Mouse (Mus musculus): ENCODE data around the gene Ap1s1. TPM values are rescaled to one million over a fixed set of nuclear protein-coding genes. Genes with fewer than 3 reads are reported as not detected.
A peak's percentile ranks its signal among the peaks of the same experiment; 100 is the strongest.

The Ap1s1 gene
- 29.0 and 32.0 TPM in 2 replicates for polyA plus RNA-seq (2012; rRNA removed)

- peak within 1 kb of the TSS; percentile 83 for H3K4me3 ChIP-seq (replicated peaks; ENCODE audit: extremely low read depth, low read depth, low read length)
- peak; percentile 42; the same call in 1 of the 2 replicates for TF ChIP-seq POLR2A (IDR thresholded peaks at IDR 0.05; ENCODE audit: borderline replicate concordance, extremely low read depth, low read depth, low read length)
- TF ChIP-seq CTCF (IDR thresholded peaks at IDR 0.05; ENCODE audit: insufficient read depth, low read length), result no peak
- H3K4me1 ChIP-seq (ENCODE audit: control insufficient read depth, insufficient read depth, low read length), result peaks cover 5% of the 10 kb centered on the region; the same call in 1 of the 2 replicates
- under 1% methylated on average over 48 of the region's 48 CpGs for WGBS
- DNase-seq, result peak; percentile 94
These were observed at the start of gene Ap1s1 for GRCm38 (mm10) chr5:137045402-137046323. Ap1s1 (minus strand) TSS chr5:137046135.

GRCm38 (mm10) chr5:137095135-137095534 is 49.2 kb upstream of the Ap1s1 start:
- 71% methylated on average over 10 of the region's 10 CpGs for WGBS
- no peak for TF ChIP-seq CTCF (IDR thresholded peaks at IDR 0.05; ENCODE audit: insufficient read depth, low read length)
- no peak for TF ChIP-seq POLR2A (IDR thresholded peaks at IDR 0.05; ENCODE audit: borderline replicate concordance, extremely low read depth, low read depth, low read length)
- Histone ChIP-seq H3K4me3 (replicated peaks; ENCODE audit: extremely low read depth, low read depth, low read length) (no peak overlapping the region), H3K4me1 (ENCODE audit: control insufficient read depth, insufficient read depth, low read length) (peaks cover 5% of the 10 kb centered on the region)
- DNase-seq, result no peak

- 61% methylated on average over 9 of the region's 9 CpGs for WGBS
- Histone ChIP-seq H3K4me1 (ENCODE audit: control insufficient read depth, insufficient read depth, low read length) (peaks cover 5% of the 10 kb centered on the region), H3K4me3 (replicated peaks; ENCODE audit: extremely low read depth, low read depth, low read length) (no peak overlapping the region)
- no peak for TF ChIP-seq CTCF (IDR thresholded peaks at IDR 0.05; ENCODE audit: insufficient read depth, low read length)
- TF ChIP-seq POLR2A (IDR thresholded peaks at IDR 0.05; ENCODE audit: borderline replicate concordance, extremely low read depth, low read depth, low read length), result no peak
- no peak for DNase-seq
These were observed 47.8 kb upstream of the Ap1s1 start for GRCm38 (mm10) chr5:137093720-137094119.

- TF ChIP-seq POLR2A (IDR thresholded peaks at IDR 0.05; ENCODE audit: borderline replicate concordance, extremely low read depth, low read depth, low read length) (no peak), CTCF (IDR thresholded peaks at IDR 0.05; ENCODE audit: insufficient read depth, low read length) (no peak)
- peaks cover 5% of the 10 kb centered on the region for H3K4me1 ChIP-seq (ENCODE audit: control insufficient read depth, insufficient read depth, low read length)
- no peak for DNase-seq
- 53% methylated on average over 6 of the region's 6 CpGs for WGBS
- no peak overlapping the region for H3K4me3 ChIP-seq (replicated peaks; ENCODE audit: extremely low read depth, low read depth, low read length)
These were observed 45.6 kb upstream of the Ap1s1 start for GRCm38 (mm10) chr5:137091560-137091959.

- 65% methylated on average over 10 of the region's 10 CpGs for WGBS
- H3K4me1 ChIP-seq (ENCODE audit: control insufficient read depth, insufficient read depth, low read length), result peaks cover 5% of the 10 kb centered on the region
- no peak overlapping the region for H3K4me3 ChIP-seq (replicated peaks; ENCODE audit: extremely low read depth, low read depth, low read length)
- no peak for DNase-seq
- TF ChIP-seq CTCF (IDR thresholded peaks at IDR 0.05; ENCODE audit: insufficient read depth, low read length) (no peak), POLR2A (IDR thresholded peaks at IDR 0.05; ENCODE audit: borderline replicate concordance, extremely low read depth, low read depth, low read length) (no peak)
These were observed 44.9 kb upstream of the Ap1s1 start for GRCm38 (mm10) chr5:137090870-137091269.

- H3K4me1 ChIP-seq (ENCODE audit: control insufficient read depth, insufficient read depth, low read length), result no peaks in the 10 kb centered on the region
- WGBS, result 50% methylated on average over 8 of the region's 8 CpGs
- no peak overlapping the region for H3K4me3 ChIP-seq (replicated peaks; ENCODE audit: extremely low read depth, low read depth, low read length)
- DNase-seq, result peak; percentile 53
- TF ChIP-seq POLR2A (IDR thresholded peaks at IDR 0.05; ENCODE audit: borderline replicate concordance, extremely low read depth, low read depth, low read length), result no peak
- no peak for TF ChIP-seq CTCF (IDR thresholded peaks at IDR 0.05; ENCODE audit: insufficient read depth, low read length)
These were observed 41.5 kb upstream of the Ap1s1 start for GRCm38 (mm10) chr5:137087410-137087809.

- H3K4me3 ChIP-seq (replicated peaks; ENCODE audit: extremely low read depth, low read depth, low read length), result no peak overlapping the region
- no peaks in the 10 kb centered on the region for H3K4me1 ChIP-seq (ENCODE audit: control insufficient read depth, insufficient read depth, low read length)
- 89% methylated on average over 3 of the region's 3 CpGs for whole genome bisulfite sequencing
- no peak for DNase-seq
- TF ChIP-seq CTCF (IDR thresholded peaks at IDR 0.05; ENCODE audit: insufficient read depth, low read length), result no peak
- no peak for TF ChIP-seq POLR2A (IDR thresholded peaks at IDR 0.05; ENCODE audit: borderline replicate concordance, extremely low read depth, low read depth, low read length)
These were observed 39.8 kb upstream of the Ap1s1 start for GRCm38 (mm10) chr5:137085731-137086130.

- DNase-seq, result no peak
- no peak overlapping the region for H3K4me3 ChIP-seq (replicated peaks; ENCODE audit: extremely low read depth, low read depth, low read length)
- TF ChIP-seq POLR2A (IDR thresholded peaks at IDR 0.05; ENCODE audit: borderline replicate concordance, extremely low read depth, low read depth, low read length) (no peak), CTCF (IDR thresholded peaks at IDR 0.05; ENCODE audit: insufficient read depth, low read length) (no peak)
- WGBS, result 77% methylated on average over 6 of the region's 6 CpGs
- H3K4me1 ChIP-seq (ENCODE audit: control insufficient read depth, insufficient read depth, low read length), result peaks cover 3% of the 10 kb centered on the region; the same call in 1 of the 2 replicates
These were observed 39.1 kb upstream of the Ap1s1 start for GRCm38 (mm10) chr5:137085021-137085420.

- TF ChIP-seq POLR2A (IDR thresholded peaks at IDR 0.05; ENCODE audit: borderline replicate concordance, extremely low read depth, low read depth, low read length), result no peak
- TF ChIP-seq CTCF (IDR thresholded peaks at IDR 0.05; ENCODE audit: insufficient read depth, low read length), result no peak
- Histone ChIP-seq H3K4me3 (replicated peaks; ENCODE audit: extremely low read depth, low read depth, low read length) (no peak overlapping the region), H3K4me1 (ENCODE audit: control insufficient read depth, insufficient read depth, low read length) (peaks cover 10% of the 10 kb centered on the region; the same call in 1 of the 2 replicates)
- 86% methylated on average over 4 of the region's 4 CpGs for WGBS
- DNase-seq, result no peak
These were observed 37.1 kb upstream of the Ap1s1 start for GRCm38 (mm10) chr5:137083051-137083450.

Data from lung, adult 2 months (tissue).